Mouse (Mus musculus) gastrocnemius, postnatal 25 days (tissue): ENCODE data around the gene Nfia. TPM values are rescaled to one million over a fixed set of nuclear protein-coding genes. Genes with fewer than 3 reads are reported as not detected.
A peak's percentile ranks its signal among the peaks of the same experiment; 100 is the strongest.

Experiments used
- DNase-seq: peaks from one replicate; pipeline ENCODE4 v3.0.0; 2022
- long read RNA-seq, 2 experiments: library from polyadenylated mRNA; stranded (forward); transcript quantifications; one replicate each; pipeline ENCODE4 v2.0.0; 2021
- total RNA-seq, 2 experiments: library from RNA; stranded (reverse); gene quantifications; 1 replicate in 1 of 2; 2 replicates in 1 of 2; pipeline ENCODE4 v1.2.3; 2021

The Nfia gene
- 10 to 100 TPM; 54.7 to 55.0 TPM for total RNA-seq
- long read RNA-seq, experiment 1, full-length matches to known transcripts: 1 of 8 reads
- long read RNA-seq, experiment 1, partial matches to known transcripts: 1 of 8 reads
- long read RNA-seq, experiment 1, other reads (novel, unspliced or antisense): 6 of 8 reads
- long read RNA-seq, experiment 2, full-length matches to known transcripts: 2 of 12 reads
- long read RNA-seq, experiment 2, partial matches to known transcripts: 0 of 12 reads
- long read RNA-seq, experiment 2, other reads (novel, unspliced or antisense): 10 of 12 reads

DNA sequence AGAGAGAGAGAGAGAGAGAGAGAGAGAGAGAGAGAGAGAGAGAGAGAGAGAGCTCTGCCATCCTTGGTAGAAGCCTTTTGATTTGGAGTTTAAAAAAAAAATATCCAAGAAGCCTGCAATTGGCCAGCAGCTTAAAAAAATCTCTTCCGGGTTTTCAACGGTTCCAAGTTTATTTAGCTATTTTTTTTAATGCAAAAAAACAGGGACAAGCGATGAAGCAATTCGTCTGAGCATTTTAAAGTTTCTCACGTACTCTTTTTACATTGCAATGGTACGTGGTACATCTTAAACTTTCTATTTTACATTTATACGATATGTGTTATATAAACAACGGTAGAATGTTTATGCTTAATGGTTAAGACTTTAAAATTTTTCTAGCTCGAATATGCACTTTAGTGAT, at the start of gene Nfia:
Nfia (plus strand) TSS at position 94 of the 400 bp plus-strand sequence.
- no peak for DNase-seq

DNA sequence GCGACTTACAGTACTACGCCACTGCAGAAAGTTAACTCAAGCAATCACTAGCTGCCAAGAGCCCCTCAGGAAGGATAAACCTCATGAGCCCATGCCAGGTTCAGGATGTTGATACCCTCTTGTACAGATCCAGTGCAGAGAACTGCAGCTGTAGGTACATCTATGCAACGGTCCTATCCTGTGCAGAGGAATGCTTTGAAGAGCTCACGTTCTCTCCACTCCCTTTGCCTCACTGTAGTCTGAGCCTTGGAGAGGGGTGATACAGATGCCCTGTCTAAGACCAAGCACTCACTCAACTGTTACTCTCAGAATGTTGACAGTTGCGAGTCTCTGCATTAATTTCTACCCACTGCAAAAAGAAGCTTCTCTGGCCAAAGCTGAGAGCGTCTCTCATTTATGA, 49.2 kb upstream of the Nfia start:
- DNase-seq: no peak

DNA sequence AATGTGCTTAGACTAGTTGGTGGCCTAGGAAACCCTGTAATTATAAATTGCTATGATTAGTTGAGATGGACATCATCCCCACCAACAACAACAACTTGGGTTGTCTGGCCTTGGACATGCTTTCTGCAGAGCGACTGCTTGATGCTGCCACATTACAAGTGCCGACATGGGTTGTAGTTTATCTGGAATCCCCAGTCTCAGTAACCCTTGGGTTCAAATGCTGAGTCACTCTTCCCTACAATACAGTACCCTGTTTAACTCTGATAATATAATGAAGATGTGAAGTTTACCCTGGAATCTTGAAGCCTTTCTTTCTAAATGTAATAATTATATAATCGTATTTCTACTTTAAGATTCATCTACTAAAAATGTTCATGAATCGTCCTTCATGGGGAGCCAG, 44.0 kb upstream of the Nfia start:
- no peak for DNase-seq

DNA sequence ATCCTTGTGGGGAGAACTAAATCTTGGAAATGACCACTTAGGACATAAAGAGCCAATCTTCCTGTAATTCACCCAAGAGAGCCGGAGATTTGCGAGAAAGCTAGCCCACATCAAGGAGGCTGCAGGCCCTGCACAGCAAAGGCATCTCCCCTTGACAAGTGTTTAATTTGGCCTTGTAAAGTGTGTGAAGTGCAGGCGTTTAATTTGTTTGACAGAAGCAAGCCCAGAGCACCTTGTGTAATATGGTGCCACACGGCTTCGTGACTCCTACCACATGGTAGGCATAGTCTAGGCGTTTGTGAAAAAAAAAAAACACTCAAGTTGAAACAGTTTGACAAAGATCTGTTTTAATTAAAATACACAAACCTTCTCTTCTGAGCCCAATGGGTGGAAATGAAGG, 42.5 kb upstream of the Nfia start:
- no peak for DNase-seq

DNA sequence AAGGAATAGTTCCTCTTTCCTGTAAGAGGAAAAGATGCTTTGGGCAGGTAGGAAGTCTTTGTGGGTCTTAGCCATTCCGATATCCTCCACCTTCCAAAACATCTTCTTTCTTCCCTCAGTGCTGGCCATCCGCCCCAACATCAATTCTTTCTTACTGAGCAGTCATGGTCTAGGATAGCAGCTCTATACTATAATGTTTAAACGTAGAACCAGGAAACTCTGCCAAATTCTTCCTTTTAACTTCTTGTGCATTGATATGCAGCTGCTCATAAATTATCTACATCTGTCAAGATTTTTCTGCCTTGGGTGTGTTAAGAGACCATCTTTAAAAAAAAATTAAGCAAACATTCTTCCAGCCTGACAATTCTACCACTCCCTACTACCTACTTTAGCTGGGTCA, 42.1 kb upstream of the Nfia start:
- DNase-seq: no peak

DNA sequence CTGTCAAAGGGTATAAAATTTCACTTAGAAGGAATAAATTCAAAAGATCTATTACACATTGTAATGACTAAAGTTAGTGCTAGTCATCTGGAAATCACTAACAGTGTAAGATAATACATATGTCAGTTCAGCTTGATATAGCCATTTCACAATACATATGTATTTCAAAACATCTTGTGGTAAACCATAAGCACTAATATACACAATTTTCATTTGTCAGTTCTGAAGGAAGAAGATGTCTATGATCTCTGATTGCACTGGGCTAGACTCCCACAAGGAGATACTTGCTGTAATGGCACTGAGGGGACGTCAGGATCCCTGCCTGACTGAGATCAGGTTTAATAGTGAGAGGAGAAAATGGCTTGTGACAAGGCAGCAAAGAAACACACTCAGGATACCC, 39.1 kb upstream of the Nfia start:
- DNase-seq: no peak

DNA sequence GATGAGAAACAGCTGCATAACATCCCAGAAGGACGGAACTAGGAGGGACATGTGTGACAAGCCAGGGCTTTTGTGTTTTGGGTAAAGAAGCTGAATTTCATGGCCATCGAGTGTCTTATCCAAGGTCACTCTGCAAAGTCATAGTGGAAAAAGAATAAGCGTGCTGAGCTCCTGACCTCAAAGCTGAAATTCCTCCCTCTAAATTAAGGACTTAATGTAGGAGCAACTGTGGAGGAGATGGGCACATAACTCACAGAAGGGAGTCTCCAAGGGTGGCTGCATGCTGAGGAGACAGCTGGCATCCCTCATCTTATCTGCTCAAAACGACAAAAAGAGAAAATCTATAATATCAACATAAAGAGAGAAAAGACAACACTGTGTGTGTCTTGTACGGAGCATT, 28.6 kb upstream of the Nfia start:
- no peak for DNase-seq

DNA sequence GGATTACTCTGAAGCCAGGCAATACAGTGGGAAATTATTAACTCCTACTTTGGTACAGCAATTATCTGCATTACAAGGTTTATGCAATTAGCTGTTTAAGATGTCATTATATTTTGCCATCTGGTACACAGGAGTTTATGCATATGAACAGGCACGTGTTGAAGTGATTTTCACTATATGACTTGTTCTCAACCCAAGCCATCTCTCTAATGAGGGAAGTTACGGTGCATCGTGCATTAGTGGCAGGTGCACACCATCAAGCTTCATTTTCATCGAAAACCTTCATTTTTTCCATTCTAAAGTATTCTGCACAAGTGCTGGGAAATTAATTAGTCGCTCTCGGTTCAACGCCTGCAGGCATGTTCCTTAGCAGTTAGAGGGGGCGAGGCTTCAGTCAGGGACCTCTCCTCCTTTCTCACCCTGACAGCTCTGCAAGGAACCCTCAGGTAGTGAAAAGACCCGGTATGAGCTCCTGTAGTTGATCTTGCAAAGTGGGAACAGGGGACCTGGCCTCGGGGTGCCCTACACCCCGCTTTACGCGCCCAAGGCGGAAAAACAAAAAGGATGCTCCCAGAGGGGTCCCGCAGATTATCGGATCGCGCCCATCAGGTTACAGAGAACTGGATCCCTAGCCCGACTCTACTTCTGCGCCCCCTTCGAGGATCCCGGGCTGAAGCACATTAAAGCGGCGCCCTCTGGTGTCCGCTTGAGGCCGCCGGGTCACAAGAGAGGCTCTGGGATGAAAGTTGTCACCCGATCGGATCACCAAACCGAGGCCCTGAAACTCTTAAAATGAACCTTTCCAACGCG, 27.0 kb upstream of the Nfia start:
- DNase-seq: peak; percentile 58

DNA sequence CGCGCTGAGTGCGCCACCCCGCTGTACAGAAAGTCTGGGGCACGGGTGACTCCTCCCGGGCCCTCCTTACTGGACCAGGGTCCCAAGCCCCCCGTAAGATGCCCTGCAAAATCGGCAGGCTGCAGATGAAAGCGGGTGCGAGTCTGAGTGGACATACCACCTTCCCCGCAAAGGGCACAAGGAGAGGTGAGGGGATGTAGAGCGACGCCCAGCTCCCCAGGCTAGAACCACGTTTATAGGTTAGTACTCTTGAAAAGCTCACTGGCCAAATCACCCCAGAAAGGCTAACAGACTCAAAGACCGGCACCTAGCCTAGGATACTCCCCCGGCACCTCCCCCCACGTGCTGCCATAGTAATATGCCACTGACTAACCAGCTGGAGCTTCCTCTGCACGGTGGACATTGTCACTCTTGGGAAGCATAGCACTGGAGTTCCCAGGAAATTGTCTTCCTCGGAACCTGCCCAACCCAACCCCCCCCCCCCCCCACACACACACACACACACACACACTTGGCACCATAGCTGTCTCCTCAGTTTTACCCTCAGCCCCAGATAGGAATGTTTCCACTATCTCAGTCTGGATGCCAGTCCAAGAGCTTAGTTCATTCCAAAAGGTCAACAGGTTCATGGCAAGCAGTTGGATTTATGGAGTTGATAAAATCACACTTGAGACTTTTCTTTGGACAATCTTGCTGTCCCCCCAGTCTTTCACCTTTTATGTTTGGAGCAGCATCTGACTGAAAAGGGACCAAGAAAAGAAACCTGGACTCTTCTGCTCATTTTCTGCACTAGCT, 26.2 kb upstream of the Nfia start:
- DNase-seq: no peak

DNA sequence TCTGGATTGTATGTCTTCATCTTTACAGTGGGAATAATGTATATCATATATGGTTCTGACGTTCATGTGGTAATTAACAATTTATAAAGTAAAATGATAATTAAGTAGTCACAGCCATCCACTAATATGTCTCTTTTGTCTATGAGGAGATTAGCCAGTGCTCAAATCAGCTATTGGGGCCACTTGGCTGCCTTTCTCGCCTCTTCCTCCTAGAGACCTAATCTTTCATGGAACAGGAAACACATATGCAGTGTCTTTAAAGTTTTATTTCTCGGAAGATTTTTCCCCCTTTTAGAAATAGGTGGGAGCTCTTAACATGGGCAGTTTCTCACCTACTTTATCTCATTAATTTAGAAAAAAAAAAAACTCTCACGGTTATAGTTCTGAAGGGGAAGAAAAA, 22.1 kb upstream of the Nfia start:
- DNase-seq: no peak

DNA sequence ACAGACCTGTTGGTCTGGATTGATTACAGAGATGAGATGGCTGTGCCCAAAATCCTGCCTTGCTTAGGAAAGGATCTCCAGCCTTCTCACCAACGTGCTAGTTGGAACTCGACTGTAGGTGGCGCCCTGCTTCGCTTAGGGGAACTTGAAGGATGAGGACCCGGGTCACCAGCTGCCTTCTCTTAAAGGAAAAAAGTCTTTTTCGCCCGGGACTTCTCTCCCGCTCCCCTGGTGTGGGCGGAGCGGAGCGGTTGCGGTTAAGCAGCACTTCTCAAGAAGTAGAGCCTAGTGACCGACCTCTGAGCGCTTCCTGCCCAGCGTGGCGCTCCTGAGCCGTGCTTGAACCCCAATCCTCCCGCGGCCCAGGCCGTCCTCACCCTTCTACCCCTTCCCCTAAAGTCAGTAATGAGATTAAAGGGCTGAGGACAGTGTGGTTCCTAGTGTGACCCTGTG, 21.5 kb upstream of the Nfia start:
- DNase-seq: peak; percentile 85

DNA sequence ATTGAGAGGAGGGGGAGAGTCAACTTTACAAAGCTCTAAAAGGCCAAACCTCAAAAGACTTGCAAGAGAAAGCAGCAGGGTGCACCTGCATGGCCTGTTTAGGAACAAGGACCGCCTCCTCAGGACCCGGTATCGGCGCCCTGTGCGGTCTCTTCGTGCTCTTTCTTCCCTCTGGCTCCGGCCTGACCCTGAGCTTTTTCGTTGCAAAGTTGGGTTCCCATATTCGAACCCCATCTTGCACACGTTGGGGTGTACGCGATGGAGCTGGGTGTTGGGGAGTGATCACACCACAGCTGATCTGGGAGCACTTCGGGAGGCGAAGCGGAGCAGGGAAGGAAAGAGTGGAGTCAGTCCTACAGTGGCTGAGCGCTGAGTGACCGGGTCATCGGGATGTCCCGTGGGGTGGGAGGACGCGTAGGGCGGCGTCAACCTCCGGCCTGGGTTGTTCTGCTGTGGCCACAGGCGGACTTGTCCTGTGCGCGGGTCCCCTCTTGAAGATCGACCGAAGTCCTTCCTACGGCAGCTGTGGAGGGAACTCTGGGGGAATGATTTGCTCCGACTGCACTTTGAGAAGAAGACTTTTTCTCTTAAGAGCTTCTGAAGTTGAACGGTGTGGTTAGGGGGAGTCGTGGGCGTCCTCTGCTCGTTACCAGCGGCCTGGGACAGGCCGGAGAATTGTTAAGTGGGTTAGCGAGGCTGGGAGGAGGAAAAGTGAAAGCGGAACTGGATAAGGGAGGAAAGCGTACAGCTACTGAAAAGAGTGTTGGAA, 20.9 kb upstream of the Nfia start:
- DNase-seq: peak; percentile 82

DNA sequence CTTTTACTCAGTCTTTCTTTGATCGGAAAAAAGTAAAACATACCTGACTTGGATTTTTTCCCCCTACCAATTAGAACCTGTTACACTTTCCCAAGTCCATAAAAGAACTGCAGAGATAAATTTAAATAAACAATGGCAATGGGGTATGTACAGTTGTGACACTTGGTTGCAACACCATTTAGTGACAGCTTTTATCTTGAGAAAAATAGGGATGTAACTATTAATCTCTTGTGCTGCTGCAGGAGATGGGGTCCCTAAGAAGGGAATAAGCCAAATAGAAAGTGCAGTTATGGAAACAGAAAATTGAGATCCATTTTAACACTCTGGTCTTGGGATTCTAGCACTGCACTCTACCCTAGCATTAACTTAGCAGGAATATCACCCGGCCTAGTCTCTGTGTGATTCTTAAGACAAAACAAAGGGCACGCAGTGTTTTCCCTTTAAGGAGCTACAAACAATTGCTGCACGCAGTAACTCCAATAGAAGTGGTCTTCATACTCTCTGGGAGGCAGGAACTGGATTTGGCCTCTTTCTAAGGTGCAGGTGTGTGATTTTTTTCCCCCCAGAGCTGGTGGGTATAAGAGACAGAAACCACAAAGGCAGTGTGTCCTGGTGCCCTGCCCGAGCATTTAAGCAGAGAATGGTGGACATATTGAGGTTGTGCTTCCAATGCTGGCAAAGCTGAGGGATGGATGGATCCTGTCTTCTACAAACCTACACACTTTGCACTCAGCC, 20.1 kb upstream of the Nfia start:
- DNase-seq: no peak

DNA sequence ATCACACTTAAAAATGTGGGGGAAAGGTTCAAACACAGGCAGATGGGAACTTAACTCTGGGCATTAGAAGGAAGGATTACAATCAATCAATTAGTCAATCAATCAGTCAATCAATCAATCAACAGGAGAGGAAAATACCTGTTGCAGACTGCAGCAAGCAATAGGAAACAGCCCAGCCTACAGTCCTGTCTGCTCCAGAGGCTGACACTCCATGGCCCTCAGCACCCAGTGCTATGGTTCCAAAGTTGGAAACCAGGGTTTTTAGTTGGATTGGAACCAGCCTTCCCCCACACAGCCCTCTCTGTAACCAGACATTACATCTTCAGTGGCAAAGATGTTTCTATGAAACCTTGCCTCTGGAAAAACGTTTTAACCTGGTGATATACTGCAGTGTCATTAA, 19.0 kb upstream of the Nfia start:
- DNase-seq: no peak

DNA sequence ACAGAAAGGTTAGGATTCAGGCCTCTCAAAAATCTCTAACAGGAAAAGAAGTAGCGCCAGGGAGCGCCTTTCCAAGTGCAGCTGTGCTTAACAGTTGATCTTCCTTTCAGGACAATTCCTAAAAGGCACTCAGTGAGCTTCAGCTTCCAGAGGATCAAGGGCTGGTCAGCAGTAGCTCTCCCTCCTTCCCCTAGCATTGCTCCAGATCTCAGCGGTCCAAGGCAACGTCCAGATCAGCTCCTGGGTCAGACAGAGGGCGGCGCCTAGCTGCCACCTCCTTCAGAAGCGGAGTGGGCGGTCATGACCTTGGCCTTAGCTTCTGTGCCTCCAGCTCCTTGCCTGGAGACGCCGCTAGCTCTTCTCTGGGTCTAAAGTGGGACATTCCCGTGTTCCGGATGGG, 18.3 kb upstream of the Nfia start:
- DNase-seq: peak; percentile 71

DNA sequence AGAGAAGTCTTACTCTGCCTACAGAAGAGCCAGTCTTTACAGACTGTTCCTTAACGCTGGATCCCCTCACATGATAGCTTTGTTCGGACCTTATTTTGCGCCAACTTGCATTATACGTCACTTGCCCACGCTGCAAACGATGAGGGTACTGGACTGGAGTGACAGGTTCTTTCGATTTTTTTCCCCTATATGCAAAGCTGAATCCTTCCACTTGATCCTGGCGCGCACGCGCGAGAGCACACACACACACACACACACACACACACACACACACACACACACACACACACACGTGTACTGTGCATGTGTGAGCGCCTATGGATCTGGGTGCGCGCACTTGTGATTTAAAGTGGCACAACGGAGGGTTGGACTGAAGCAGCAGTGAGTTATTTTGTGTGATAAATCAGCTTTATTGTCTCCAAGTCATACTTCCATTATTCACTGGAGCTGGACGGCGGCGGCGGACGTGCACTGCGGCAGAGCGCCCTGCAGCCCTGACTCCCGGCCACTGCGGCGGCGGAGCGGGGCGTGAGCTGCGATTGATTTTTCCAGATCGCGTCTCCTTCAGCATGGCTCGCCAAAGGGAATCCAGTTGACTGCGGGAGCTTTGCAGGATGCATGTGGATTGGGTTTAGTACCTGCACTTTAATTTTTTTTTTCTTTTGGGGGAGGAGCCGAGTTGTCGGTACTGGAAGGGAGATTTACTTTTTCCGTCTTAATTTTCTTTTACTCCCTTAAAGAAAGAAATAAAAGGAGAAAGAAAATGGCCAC, 15.1 kb upstream of the Nfia start:
- peak; percentile 65 for DNase-seq

DNA sequence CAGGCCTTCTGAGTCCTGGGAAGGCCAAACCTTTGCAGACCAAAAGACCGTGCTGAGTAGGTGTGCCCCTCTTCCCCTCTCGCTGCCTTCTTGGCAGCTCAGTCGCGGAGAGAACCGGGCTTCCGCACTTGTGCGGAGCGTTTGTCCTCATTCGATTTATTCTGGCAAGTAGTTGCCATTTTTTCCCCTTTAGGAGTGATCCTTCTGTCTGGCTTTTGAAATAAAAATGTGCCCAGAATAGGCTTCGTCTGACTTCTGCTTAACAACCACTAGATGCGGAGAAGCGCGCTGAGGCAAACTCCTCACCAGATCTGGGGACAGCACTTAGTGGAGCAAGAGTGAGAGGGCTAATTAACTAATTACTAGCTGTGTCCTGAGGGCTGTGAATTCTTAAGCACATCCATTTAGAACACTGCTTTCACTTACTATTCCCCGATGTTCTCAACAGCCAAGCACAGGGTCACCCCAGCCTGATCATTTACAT, 14.5 kb upstream of the Nfia start:
- no peak for DNase-seq

DNA sequence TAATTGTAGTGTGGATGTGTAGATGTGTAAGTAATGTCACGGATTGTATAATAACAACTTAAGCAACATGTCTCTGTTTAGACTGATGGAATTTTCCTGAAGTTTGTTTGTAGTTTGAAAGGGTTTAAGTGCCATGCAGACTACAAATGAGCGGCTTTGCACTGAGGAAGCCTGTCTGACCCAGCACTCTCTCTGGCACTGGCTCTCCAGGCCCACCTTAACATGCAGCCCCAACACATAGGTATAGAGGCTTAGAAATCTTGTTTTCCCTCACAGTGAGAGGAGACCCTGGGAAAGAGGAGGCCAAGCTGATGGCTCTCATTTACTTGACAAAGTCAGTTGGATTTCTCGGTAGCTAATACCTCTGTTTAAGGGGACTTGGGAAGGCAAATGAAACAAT, 13.9 kb upstream of the Nfia start:
- no peak for DNase-seq

DNA sequence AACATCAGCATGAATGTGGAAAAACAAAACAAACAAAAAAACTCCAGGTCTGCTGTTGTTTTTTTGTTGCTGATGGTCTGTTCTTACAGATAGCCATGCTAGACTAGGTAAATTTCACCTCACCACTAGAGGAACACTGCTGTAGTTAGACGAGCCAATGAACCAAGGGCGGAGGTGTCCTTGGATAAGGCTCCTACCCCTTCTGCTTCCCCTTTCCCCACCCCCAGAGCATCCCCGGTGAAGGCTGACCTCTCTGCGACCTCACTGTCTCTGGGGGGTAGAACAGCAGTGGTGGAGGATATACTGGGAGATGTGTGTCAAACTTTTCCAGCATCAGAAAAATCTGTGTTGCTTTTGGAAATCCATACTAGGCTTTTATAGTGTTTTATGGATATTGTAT, 7.9 kb upstream of the Nfia start:
- DNase-seq: no peak

DNA sequence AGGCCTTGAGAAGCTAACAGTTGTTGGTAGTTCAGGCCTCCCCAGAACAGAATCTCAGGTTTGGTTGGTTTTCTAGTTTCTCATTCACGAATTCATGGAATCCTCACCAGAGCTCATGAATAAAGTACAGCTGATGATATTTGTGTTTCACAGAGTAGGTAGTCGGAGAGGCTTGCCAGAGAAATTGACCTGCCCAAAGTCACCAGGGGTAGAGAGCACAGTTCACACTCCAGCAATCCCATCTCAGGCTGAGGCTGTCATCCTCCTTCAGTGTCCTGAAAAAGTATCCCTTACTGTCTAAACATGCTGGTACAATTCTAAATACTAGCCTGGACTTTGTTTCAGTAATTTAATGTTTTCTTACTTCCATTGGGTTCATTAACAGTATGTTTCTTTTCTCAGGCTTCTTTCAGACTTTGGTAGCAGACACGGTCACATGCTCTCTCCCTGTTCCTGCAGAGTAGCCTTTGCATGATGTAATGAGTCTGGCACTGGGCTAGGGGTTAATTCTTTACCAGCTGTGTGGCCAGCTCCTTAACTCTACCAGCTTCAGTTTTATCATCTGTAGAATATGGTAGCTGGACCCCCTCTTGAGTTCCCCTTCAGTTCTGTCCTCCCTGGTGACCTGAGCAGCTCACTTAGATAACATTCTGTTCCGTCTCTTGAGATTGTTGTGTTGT, 7.1 kb upstream of the Nfia start:
- DNase-seq: no peak
